Mouse (Mus musculus) fibroblast of lung, adult 2 months (primary cell): ENCODE measurements at regions not wholly inside any gene's neighbourhood (a gene's known extent, or its start where the extent isn't known, plus 50 kb on each side); places are given as distances from the start of the nearest gene placed in this dataset.

Experiments
- DNase-seq: peaks from one replicate; pipeline ENCODE4 v3.0.0-alpha.2; 2011; ENCODE audit warnings: low read depth

- no peak for DNase-seq
These were observed 104.0 kb upstream of the Hey2 start for GRCm38 (mm10) chr10:30946601-30947000.

- DNase-seq = no peak
These were observed 75.9 kb upstream of the Hey2 start for GRCm38 (mm10) chr10:30918322-30918988.

- DNase-seq = no peak
These were observed 51.2 kb upstream of the Hey2 start for GRCm38 (mm10) chr10:30893771-30894170.
